Comparison of ENCODE assay signal across 8 mouse cellular contexts in the genomic region with DNA sequence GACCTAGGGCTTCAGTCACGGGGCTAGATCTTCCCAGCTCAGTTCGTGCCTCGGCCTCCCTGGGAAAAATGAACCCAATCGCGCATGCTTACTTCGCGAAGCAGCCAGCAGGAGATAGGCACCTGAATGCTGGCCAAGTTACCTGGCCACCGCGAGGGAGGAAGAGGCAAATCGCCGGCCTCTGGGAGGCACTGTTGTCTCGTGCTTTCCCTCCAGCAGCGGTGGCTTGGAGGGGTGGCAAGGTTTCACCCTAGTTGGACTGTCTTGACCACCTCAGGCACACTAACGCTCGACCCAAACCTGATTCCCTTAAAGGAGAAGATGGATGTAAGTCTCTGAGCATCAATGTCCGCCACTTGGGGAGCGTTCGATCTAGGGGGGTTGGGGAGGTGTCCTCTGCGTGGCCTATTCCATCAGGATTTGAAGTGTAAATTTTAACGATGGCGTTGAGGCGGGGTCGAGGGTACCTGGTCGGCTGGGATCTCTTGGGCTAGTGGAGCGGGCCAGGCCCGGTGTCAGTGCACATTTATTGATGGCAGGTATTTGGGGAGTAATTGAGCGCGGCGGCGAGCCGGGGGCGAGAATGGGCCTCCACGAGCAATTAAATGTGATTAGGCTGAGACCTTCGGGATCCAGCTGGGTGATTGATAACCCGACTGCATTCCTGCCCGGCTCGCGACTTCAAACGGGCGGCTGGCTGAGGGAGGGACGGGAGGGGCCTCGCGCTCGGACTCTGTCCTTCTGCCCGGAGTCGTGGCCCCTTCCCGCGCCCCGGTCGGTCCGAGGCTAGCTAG. TPM values are rescaled to one million over a fixed set of nuclear protein-coding genes. Genes with fewer than 3 reads are reported as not detected.
DNase-seq lines count a peak whose midpoint lies in the region; ATAC-seq and TF ChIP-seq lines count a peak whose summit lies in the region.

No protein-coding gene starts in this region.

- no peak overlapping the region for H3K27ac ChIP-seq in testis, adult 2 months (ENCODE audit: control insufficient read depth, insufficient read depth, low read depth, low read length)
- peak overlapping the region; percentile 37; the same call in 1 of the 2 replicates for H3K27ac ChIP-seq in forebrain, embryonic 11.5 days (ENCODE audit: low read depth, low read length)
- no peak overlapping the region for H3K27ac ChIP-seq in intestine, embryonic 16.5 days (ENCODE audit: low read length)
- no peak overlapping the region for H3K27ac ChIP-seq in lung, embryonic 16.5 days (ENCODE audit: low read length)

- under 1% methylated on average over 51 of the region's 51 CpGs for WGBS in forebrain, embryonic 11.5 days
- WGBS in intestine, embryonic 16.5 days: 0% methylated on average over 51 of the region's 51 CpGs
- under 1% methylated on average over 47 of the region's 51 CpGs for WGBS in lung, embryonic 16.5 days

- peak; percentile 49; the same call in 1 of the 2 replicates for ATAC-seq in forebrain, embryonic 11.5 days (replicated peaks; ENCODE audit: low FRiP score)
- ATAC-seq in intestine, embryonic 16.5 days: peak; percentile 55
- peak; percentile 34; the same call in 1 of the 2 replicates for ATAC-seq in lung, embryonic 16.5 days (ENCODE audit: low read depth)
- ATAC-seq in granulocyte monocyte progenitor cell, adult 5-6 weeks (replicated peaks; ENCODE audit: poor library complexity, severe bottlenecking): no peak

- H3K9me3 ChIP-seq in forebrain, embryonic 11.5 days (ENCODE audit: control insufficient read depth, low read length): no peaks in the 10 kb centered on the region
- H3K9me3 ChIP-seq in intestine, embryonic 16.5 days (ENCODE audit: control insufficient read depth, low read length): no peaks in the 10 kb centered on the region
- no peaks in the 10 kb centered on the region for H3K9me3 ChIP-seq in lung, embryonic 16.5 days (ENCODE audit: control insufficient read depth, low read length)

- no peak for TF ChIP-seq POLR2A in testis, adult 2 months (IDR thresholded peaks at IDR 0.05; ENCODE audit: control insufficient read depth, low read depth, low read length)

- no peak for DNase-seq in testis, postnatal 14 days (ENCODE audit: low spot score)
- DNase-seq in forebrain, embryonic 11.5 days (ENCODE audit: low spot score): peak; percentile 79
- peak; percentile 64 for DNase-seq in testis, postnatal 10 days (ENCODE audit: low spot score)
- no peak for DNase-seq in right cerebral cortex, postnatal 14 days

- no peaks in the 10 kb centered on the region for H3K36me3 ChIP-seq in testis, adult 2 months (ENCODE audit: control insufficient read depth, insufficient read depth, low read length)
- no peaks in the 10 kb centered on the region for H3K36me3 ChIP-seq in forebrain, embryonic 11.5 days (ENCODE audit: control insufficient read depth, insufficient read depth, low read length)
- no peaks in the 10 kb centered on the region for H3K36me3 ChIP-seq in intestine, embryonic 16.5 days (ENCODE audit: control insufficient read depth, insufficient read depth, low read length)
- H3K36me3 ChIP-seq in lung, embryonic 16.5 days (ENCODE audit: control insufficient read depth, insufficient read depth, low read length): no peaks in the 10 kb centered on the region

- TF ChIP-seq CTCF in testis, adult 2 months (IDR thresholded peaks at IDR 0.05; ENCODE audit: control insufficient read depth, insufficient read depth, insufficient replicate concordance, low read depth, low read length): peak; percentile 56; the same call in 1 of the 2 replicates

- peak overlapping the region; percentile 12; the same call in 1 of the 2 replicates for H3K9ac ChIP-seq in forebrain, embryonic 11.5 days (ENCODE audit: low read length)
- H3K9ac ChIP-seq in intestine, embryonic 16.5 days (ENCODE audit: low read depth, low read length): no peak overlapping the region
- no peak overlapping the region; the same call in 1 of the 2 replicates for H3K9ac ChIP-seq in lung, embryonic 16.5 days (ENCODE audit: low read length)

- H3K4me3 ChIP-seq in testis, adult 2 months (ENCODE audit: control insufficient read depth, low read depth, low read length): peak overlapping the region; percentile 53
- peak overlapping the region; percentile 20 for H3K4me3 ChIP-seq in forebrain, embryonic 11.5 days (ENCODE audit: low read depth, low read length)
- peak overlapping the region; percentile 32 for H3K4me3 ChIP-seq in intestine, embryonic 16.5 days (ENCODE audit: low read length)
- peak overlapping the region; percentile 32 for H3K4me3 ChIP-seq in lung, embryonic 16.5 days (ENCODE audit: low read length)

- H3K4me1 ChIP-seq in testis, adult 2 months (ENCODE audit: control insufficient read depth, insufficient read depth, low read length): peaks cover 27% of the 10 kb centered on the region
- peaks cover 21% of the 10 kb centered on the region for H3K4me1 ChIP-seq in forebrain, embryonic 11.5 days (replicated peaks; ENCODE audit: control insufficient read depth, insufficient read depth, low read length)
- H3K4me1 ChIP-seq in intestine, embryonic 16.5 days (ENCODE audit: control insufficient read depth, insufficient read depth, low read length): peaks cover 7% of the 10 kb centered on the region
- peaks cover 5% of the 10 kb centered on the region; the same call in 1 of the 2 replicates for H3K4me1 ChIP-seq in lung, embryonic 16.5 days (replicated peaks; ENCODE audit: control insufficient read depth, insufficient read depth, low read length)

- H3K4me2 ChIP-seq in forebrain, embryonic 11.5 days (ENCODE audit: low read depth, low read length, severe bottlenecking): peak overlapping the region; percentile 48
- H3K4me2 ChIP-seq in intestine, embryonic 16.5 days (ENCODE audit: low read depth, low read length): peak overlapping the region; percentile 61
- peak overlapping the region; percentile 47 for H3K4me2 ChIP-seq in lung, embryonic 16.5 days (ENCODE audit: low read depth, low read length)

- H3K27me3 ChIP-seq in testis, adult 2 months (ENCODE audit: control insufficient read depth, insufficient read depth, low read length): peaks cover 11% of the 10 kb centered on the region
- peaks cover 88% of the 10 kb centered on the region for H3K27me3 ChIP-seq in forebrain, embryonic 11.5 days (ENCODE audit: control insufficient read depth, insufficient read depth, low read length)
- H3K27me3 ChIP-seq in intestine, embryonic 16.5 days (replicated peaks; ENCODE audit: control insufficient read depth, insufficient read depth, low read length): peaks cover 56% of the 10 kb centered on the region
- H3K27me3 ChIP-seq in lung, embryonic 16.5 days (ENCODE audit: control insufficient read depth, insufficient read depth, low read depth, low read length): peaks cover 71% of the 10 kb centered on the region

RNA-seq across cellular contexts. Expression of gene Msx2, which starts 10.8 kb away (rescaled TPM):
- polyA plus RNA-seq in testis, adult 2 months (2012; rRNA removed): 0.54 and 0.58 TPM in 2 replicates
- polyA plus RNA-seq in forebrain, embryonic 11.5 days (2014; fragmentation: Nextera tagmentation; extraction: Ambion mirVana): 33.0 and 36.6 TPM in 2 replicates
- polyA plus RNA-seq in intestine, embryonic 16.5 days (2015; fragmentation: Nextera tagmentation; extraction: Ambion mirVana): 0.16 and 0.18 TPM in 2 replicates
- polyA plus RNA-seq in lung, embryonic 16.5 days (2015; fragmentation: Nextera tagmentation; extraction: Ambion mirVana): 0.33 and 0.50 TPM in 2 replicates
- total RNA-seq in granulocyte monocyte progenitor cell, adult 5-6 weeks (2014; fragmentation: Nextera tagmentation): not detected in 2 replicates
- total RNA-seq in granulocyte monocyte progenitor cell, adult 5-6 weeks (2017): not detected in 2 replicates

Comparison
In these comparisons a context has a peak if more than half of its experiments do, and no peak if none do; other contexts are left out.
1. DNase-seq: peak in forebrain, embryonic 11.5 days (single experiment) and testis, postnatal 10 days (single experiment); none in testis, postnatal 14 days (single experiment) and right cerebral cortex, postnatal 14 days (single experiment).
2. RNA of gene Msx2, which starts 10.8 kb away (polyA plus RNA-seq): 33.0 to 36.6 TPM in forebrain, embryonic 11.5 days; 0.54 to 0.58 TPM in testis, adult 2 months, 0.33 to 0.50 TPM in lung, embryonic 16.5 days and 0.16 to 0.18 TPM in intestine, embryonic 16.5 days; every median in the first group is over 10 times any median in the second.
3. Peak in every context shown above with its lines, with median percentiles within 50 percentile points of each other: H3K4me3 ChIP-seq and H3K4me2 ChIP-seq.